ENCODE assay signal across 11 mouse cellular contexts in genomic region chr1:171450062-171450461, GRCm38 (mm10). TPM values are rescaled to one million over a fixed set of nuclear protein-coding genes. Genes with fewer than 3 reads are reported as not detected.
"Had no signal": no experiment of that assay in that cellular context is flagged by ENCODE, and none has a peak within 500 bp of the region (broad histone marks: within the 10 kb centered on the region; RNA-seq: fewer than 3 reads in every experiment).

No protein-coding gene starts in this region.

- DNase-seq: layer of hippocampus, postnatal 36 days; lung, adult 18-20 months; right cerebral cortex, postnatal 4 days; spleen, adult 18-20 months; thymus, adult 18-20 months; thymus, postnatal 14 days had no signal

- H3K4me3 ChIP-seq: limb, embryonic 15.5 days; midbrain, embryonic 12.5 days had no signal

- H3K9ac ChIP-seq: limb, embryonic 15.5 days; liver, embryonic 14.5 days; midbrain, embryonic 12.5 days had no signal

- H3K9me3 ChIP-seq: limb, embryonic 15.5 days; midbrain, embryonic 12.5 days had no signal

- H3K27ac ChIP-seq: limb, embryonic 15.5 days; liver, embryonic 14.5 days; midbrain, embryonic 12.5 days had no signal

- H3K27me3 ChIP-seq: limb, embryonic 15.5 days; midbrain, embryonic 12.5 days had no signal

- H3K36me3 ChIP-seq: limb, embryonic 15.5 days; midbrain, embryonic 12.5 days had no signal

- H3K4me2 ChIP-seq: limb, embryonic 15.5 days; midbrain, embryonic 12.5 days had no signal

- H3K4me1 ChIP-seq: limb, embryonic 15.5 days; midbrain, embryonic 12.5 days had no signal

- ATAC-seq: midbrain, embryonic 16.5 days had no signal

RNA-seq across cellular contexts. Expression of gene Tstd1, which starts 31.4 kb away (rescaled TPM):
- total RNA-seq: megakaryocyte-erythroid progenitor cell, adult 5-6 weeks had no signal
